Mouse (Mus musculus): Measurements from ENCODE around the gene Scd3.

DNA sequence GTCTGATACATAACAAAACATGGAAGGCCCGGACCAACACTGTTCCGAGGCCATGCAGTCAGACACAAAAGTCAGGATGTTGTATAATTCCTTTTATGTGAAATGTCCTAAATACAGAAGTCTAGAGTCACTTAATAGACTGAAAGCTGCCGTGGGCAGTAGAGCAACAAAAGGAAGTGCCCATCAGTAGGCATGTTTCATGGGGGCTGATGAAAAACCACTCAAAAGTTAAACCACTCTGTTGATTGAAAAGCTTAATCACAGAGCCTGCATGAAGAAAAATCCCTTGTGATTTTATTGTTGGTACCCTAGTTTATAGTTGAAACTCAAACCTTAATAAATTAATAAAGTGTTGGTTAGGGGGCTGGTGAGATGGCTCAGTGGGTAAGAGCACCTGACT, 60.5 kb downstream of the Scd3 start:
- no peak for TF ChIP-seq POLR2A (IDR thresholded peaks at IDR 0.05; ENCODE audit: insufficient read length, low read depth)
- no peak for TF ChIP-seq CEBPB (IDR thresholded peaks at IDR 0.05; ENCODE audit: insufficient read depth, poor library complexity, severe bottlenecking)
- TF ChIP-seq USF1 (IDR thresholded peaks at IDR 0.05; ENCODE audit: low read depth), result no peak
- no peak for TF ChIP-seq POLR2AphosphoS2 (IDR thresholded peaks at IDR 0.05; ENCODE audit: insufficient read length, low read depth)
